Mouse (Mus musculus) lung, adult 2 months (tissue): ENCODE measurements around the gene Cep112.

ENCODE experiments used
- CTCF ChIP-seq: fragments of 200-500 bp; IDR thresholded peaks from 2 replicates; pipeline ENCODE4 v1.5.1; 2011; ENCODE audit warnings: mild to moderate bottlenecking, low read length, control low read depth; ENCODE audit not compliant: insufficient read depth
- POLR2A ChIP-seq: fragments of 200-500 bp; IDR thresholded peaks from 2 replicates; pipeline ENCODE4 v1.6.1; 2011; ENCODE audit warnings: low read depth, mild to moderate bottlenecking, control low read depth, low read length, borderline replicate concordance; ENCODE audit errors: extremely low read depth

DNA sequence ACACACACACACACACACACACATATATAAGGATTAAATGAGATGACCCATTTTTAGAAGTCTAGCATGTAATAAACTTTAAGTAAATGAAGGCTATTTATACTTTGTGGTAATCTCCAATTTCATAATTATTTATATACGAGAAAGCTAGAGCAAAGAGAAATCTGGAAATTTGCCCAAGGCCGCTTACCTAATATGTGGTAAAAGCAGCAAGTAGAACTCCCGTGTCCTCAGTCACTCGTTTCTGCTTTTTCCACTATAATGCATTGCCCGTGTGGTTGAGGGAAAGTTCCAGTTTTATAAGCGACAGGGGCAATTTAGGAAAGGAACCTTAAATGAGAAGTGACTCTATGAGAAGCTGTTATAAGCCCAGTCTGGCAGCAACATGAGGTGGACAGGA is 442.5 kb downstream of the Cep112 start:
- no peak for TF ChIP-seq CTCF
- no peak for TF ChIP-seq POLR2A
